Mouse (Mus musculus) megakaryocyte, embryonic 14.5 days (primary cell): ENCODE results near the gene Abca4.

Experiments used
- FLI1 ChIP-seq: IDR thresholded peaks from 2 replicates; pipeline ENCODE4 v1.6.1; 2012; ENCODE audit warnings: low read length, inconsistent platforms, mixed read lengths
- GATA1 ChIP-seq: IDR thresholded peaks from 3 replicates; pipeline ENCODE4 v1.6.1; 2012; ENCODE audit warnings: mixed read lengths, low read length, inconsistent platforms, borderline replicate concordance

- TF ChIP-seq GATA1 (no peak), FLI1 (no peak)
Observed at GRCm38 (mm10) chr3:122043102-122043501, 1.1 kb upstream of the Abca4 start.
